Mouse (Mus musculus) erythroblast, embryonic 14.5 days (primary cell): Measurements from ENCODE around the gene Adcy2.

Source experiments
- GATA1 ChIP-seq: IDR thresholded peaks from 2 replicates; pipeline ENCODE4 v1.6.1; 2012; ENCODE audit warnings: low read length, inconsistent platforms, mixed read lengths
- TAL1 ChIP-seq: IDR thresholded peaks from 3 replicates; pipeline ENCODE4 v1.6.1; 2012; ENCODE audit warnings: low read length, inconsistent platforms, mixed read lengths

- TF ChIP-seq GATA1 (no peak), TAL1 (no peak)
Observed at GRCm38 (mm10) chr13:68960513-68960912, 38.8 kb downstream of the Adcy2 start.
